Mouse (Mus musculus) frontal cortex, postnatal 36 days (tissue): Measurements from ENCODE around the gene Zdhhc15.
"Not testable (repeated sequence)": the region's sequence is repeated elsewhere in the genome, so short reads cannot be mapped to it uniquely, and the experiment has no call there.

Source experiments
- DNase-seq, 2 experiments: peaks; one replicate each; pipeline ENCODE4 v3.0.0; 2022; ENCODE audit warnings: low spot score in 2 of 2

Zdhhc15 gene

GRCm38 (mm10) chrX:104670757-104671549 is at the start of gene Zdhhc15:
TSS of gene Zdhhc15 (minus strand) at chrX:104671064.
- DNase-seq, result peak; percentile 35 to 37

- no peak for DNase-seq
Observed at GRCm38 (mm10) chrX:104707935-104708334, 37.1 kb upstream of the Zdhhc15 start.

- DNase-seq, result peak in 1 of 2 experiments; percentile 1
Observed at GRCm38 (mm10) chrX:104669850-104670756, 761 bp downstream of the Zdhhc15 start.

DNA sequence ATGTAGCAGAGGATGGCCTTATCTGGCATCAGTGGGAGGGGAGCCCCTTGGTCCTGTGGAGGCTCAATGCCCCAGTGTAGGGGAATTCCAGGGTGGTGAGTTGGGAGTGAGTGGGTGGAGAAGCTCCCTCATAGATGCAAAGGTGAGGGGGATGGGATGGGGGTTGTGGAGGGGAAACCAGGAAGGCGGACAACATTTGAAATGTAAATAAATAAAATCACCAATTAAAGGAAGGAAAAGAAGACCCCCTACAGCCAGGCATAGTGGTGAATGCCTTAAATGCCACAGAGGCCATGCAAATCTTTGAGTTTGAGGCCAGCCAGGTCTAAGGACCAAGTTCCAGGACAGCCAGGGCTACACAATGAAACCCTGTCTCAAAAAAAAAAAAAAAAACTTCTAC is 13.9 kb downstream of the Zdhhc15 start:
- no peak for DNase-seq

DNA sequence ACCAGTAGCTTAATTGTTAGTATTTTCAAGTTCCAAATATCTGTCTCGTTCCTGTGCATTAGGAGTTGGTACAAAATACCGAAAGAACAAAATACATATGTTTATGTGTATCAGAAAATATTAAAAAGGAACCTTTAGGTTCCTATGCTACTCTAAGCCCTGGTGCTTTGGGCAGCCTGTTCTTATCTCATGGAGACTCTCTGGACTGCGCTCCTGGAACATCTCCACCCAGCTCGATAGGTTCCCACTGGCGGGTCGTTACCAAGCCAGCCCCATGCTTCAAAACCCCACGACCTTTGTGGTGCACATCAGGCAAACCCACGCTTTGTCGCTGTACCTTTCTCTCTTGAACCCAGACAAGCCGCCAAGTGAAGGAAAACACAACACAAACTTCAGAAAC is 58.3 kb downstream of the Zdhhc15 start:
- no peak for DNase-seq

DNA sequence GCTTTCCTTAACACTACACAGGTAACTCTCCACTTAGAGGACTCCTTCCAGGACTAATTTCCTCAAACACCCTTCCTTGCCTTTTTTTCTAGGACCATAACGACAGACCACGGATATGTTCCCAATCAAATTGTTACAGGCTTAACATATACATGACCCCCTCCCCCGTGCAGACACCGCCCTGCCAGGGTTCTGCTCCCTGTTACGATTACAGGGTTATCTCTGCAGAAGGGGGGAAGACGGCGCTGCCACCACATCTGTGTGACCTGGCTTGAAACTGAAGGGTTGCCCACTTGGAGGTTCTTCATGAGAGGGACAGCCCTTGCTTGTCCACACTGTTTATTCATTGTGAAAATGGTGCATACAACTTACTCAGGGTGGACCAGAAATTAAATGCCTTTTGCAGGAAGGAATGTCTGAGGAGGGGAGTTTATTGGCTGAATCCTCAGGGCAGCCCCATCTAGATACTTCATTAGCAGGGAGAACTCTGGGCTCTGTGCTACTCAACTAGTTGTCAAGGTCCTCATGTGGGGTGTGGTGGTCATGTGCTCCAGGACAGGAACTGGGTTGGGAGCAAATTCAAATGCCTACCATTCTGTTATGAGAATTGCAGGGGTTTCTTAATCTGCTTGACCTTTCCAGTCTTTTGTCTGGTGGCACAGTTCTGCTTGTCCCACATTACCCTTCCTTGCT is 67.0 kb downstream of the Zdhhc15 start:
- DNase-seq, result not testable (repeated sequence)

DNA sequence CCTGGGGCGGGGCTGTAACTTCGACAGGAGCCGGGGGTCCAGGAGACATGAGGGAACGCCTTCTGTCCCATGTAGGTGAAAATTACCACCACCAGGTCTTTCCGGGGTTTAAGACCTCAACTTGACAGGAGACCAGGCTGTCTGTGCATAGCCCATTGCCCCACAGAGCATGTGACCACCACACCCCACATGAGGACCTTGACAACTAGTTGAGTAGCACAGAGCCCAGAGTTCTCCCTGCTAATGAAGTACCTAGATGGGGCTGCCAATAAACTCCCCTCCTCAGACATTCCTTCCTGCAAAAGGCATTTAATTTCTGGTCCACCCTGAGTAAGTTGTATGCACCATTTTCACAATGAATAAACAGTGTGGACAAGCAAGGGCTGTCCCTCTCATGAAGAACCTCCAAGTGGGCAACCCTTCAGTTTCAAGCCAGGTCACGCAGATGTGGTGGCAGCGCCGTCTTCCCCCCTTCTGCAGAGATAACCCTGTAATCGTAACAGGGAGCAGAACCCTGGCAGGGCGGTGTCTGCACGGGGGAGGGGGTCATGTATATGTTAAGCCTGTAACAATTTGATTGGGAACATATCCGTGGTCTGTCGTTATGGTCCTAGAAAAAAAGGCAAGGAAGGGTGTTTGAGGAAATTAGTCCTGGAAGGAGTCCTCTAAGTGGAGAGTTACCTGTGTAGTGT is 68.5 kb downstream of the Zdhhc15 start:
- not testable (repeated sequence) for DNase-seq

DNA sequence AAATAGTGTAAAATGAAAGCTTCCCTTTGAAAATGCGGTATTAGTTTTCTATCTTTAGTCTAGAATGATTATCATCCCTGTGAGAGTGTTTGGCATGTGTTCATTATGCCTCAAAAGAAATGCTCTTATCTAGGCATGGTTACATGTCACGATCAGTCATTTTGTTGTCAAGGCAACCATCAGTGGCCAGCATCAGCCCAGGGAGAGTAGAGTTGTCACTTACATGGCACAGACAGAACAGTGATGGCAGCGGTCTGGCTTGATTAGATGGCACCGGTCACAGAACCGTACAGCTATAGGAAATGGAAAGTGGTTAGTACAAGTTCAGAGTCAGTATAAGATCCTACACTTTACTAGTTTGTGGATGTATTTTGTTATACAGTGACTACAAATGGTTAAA is 96.9 kb downstream of the Zdhhc15 start:
- DNase-seq, result no peak

GRCm38 (mm10) chrX:104567497-104567896 is 103.4 kb downstream of the Zdhhc15 start:
- no peak for DNase-seq

- no peak for DNase-seq
Observed at GRCm38 (mm10) chrX:104545283-104545682, 125.6 kb downstream of the Zdhhc15 start.

DNA sequence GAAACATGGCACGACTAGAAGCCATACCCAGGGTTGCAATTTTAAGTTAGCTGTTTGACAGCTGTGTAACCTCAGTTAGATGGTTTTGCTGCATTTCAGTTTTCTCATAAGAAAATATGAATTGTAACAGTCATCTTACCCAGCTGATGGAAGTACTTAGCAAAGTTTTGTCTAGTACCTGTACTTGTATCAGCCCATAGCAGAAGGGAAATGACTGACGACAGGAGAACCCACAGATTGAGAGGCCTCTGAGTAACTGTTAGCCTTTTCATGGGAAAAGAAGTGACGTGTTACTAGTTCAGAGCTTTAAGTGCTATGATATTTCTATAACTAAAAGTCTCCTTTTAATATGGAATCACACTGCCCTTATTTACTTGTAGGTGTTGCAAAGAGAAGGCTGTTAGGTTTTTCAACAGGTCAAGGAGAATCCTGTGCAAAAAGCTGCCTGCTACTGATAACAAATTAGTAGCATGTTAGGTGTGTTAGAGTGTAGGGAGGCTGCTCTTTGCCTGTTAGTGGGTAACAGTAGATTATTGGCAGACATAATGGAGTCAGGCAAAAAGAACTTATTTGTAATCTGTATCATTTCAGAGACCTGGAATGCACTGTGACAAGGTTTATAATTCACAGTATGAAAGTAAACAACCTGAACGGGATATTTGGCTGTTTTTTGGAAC is 126.8 kb downstream of the Zdhhc15 start:
- no peak for DNase-seq

DNA sequence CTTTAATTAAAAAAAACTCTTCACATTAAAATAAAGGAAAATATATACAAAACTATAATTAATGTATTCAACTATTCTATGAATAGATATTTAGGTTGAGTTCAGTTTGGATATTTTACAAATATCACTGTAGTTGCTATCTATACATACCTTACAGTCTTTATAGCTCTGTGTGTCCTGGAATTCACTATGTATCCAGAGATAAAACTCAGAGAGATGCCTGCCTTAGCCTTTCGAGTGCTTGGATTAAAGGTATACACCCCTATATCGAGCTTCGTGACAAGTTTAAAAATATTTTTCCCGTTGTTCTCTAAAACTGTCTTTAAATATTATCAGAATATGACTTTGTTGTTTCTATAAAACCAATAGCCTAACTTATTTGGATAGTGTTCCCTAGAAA is 128.2 kb downstream of the Zdhhc15 start:
- no peak for DNase-seq

DNA sequence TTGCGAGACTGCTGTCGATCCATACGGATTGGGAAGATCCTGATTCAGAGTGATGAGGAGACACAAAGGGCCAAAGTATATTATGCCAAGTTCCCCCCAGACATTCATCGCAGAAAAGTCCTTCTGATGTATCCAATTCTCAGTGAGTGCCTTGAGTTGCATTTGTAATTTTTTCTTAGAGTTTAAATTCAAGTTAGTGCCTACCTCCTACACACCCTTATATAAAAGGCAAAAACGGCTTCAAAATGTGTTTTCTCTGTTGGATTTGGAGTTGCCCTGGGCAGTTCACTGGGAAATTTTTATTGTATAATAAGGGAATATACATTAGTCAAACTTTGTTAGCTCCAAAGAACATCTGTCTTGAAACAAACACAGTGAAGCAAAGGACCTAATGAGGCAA is 169.1 kb downstream of the Zdhhc15 start:
- no peak for DNase-seq

DNA sequence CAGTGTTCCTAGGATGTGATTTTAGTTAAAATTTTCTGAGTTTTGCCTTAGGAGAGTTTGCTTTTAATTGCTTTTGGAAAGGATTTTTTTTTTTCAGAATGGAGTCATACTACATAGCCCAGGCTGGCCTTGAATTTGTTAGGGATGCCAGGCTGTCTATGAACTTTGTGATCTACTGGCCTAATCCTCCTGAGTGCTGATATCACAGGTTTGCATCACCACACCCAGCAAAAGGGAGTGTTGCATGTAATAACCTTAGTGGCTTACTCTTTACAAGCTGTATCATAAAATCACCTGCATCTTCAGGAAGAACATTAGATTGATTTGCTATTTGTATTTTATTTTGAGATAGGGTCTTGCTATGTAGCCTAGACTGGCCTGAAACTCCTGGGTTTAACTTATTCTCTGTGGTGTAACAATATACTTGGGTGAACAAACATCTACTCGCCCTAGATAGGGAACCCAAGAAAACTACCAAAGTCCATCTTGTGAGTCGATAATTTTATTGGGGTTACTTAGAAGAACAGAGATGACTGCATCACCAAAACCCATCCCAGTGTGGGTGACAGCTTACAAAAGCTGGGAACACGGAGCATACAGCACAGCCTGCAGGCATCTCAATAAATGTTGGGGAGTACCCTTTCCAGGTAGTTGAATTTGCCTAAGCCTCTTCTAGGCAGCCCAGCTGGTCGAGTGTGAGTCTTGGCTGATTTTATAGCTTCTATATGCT is 181.1 kb downstream of the Zdhhc15 start:
- DNase-seq, result no peak

DNA sequence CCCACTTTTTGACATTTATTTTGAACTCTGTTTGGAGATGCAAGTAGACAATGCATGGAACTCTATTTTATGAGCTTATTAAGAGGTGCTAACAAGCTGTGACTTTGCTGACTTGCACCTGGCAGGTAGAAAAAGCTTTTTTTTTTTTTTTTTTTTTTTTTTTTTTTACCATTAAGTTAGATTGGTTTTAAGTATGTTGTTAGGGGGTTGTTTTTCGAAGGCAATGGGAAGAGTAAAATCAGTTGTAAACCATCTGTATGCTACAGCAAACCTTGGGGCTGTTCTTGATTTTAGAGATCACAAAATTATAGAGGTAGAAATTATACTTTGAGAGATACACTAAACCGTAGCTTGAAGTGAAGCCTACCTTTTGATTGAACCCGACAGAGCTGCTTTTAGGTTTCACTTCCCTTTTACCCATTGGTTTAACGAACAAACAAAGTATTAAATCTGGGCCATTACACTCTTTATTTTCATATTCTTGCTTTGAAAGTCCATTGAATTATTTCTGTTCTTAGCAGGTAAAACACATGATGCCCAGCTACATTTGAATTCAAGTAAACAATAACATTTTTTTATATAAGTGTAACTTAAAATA is 181.9 kb downstream of the Zdhhc15 start:
- no peak for DNase-seq

- DNase-seq, result no peak
Observed at GRCm38 (mm10) chrX:104488036-104488435, 182.8 kb downstream of the Zdhhc15 start.
